Mouse (Mus musculus) frontal cortex, postnatal 36 days (tissue): ENCODE data around the gene Nucks1.

Experiments
- DNase-seq, 2 experiments: peaks; one replicate each; pipeline ENCODE4 v3.0.0; 2022; ENCODE audit warnings: low spot score in 2 of 2

The Nucks1 gene

GRCm38 (mm10) chr1:131919052-131919451 lies 8.7 kb downstream of the Nucks1 start:
- no peak for DNase-seq

GRCm38 (mm10) chr1:131922100-131922499 lies 11.8 kb downstream of the Nucks1 start:
- DNase-seq: no peak

DNA sequence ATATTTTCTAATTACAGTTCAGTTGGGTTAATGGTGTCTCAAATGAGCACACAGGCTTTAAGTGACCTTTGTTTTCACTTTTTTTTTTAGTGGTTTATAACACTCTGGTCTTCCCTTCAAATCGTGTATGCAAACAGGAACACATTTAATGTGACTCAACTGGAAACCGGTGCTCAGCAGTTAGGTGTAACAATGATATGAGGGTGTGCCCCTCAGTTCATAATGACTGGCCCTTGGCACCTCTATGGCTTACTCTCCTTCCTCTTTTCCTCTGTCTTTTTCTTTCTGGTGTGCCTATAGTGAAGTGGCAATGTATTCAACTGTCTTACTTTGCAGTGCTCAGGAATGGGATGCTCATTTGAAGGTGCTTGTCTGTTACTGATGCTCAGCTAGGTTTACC lies 23.1 kb downstream of the Nucks1 start:
- DNase-seq: no peak

DNA sequence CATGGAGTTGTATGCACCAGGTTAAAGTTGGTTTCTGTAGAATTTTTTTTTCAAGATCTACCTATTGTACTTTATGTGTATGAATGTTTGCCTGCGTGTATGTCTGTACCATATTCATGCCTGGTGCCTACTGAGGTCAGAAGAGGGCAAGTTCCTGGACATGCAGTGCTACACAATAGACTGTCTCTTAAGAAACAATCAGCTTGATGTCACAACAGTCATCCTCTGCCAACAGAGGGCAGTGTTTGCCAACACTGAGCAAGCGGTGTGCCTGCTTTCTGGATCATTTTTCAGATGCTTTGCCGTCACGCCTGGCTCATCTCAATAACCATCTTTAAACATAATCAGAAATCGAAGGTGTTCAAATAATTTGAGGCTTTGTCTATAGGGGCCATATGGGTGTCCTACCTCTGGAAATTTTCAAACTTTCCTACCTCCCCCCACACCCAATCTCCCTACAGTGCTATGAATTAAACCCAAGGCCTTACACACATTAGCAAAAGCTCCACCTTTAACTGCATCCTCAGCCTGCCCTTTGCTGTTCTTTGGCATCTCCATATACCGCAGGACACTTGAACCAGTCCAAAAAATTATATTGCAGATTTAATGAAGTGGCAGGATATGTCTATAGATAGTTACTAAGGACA lies 27.4 kb downstream of the Nucks1 start:
- peak; percentile 67 to 79 for DNase-seq

DNA sequence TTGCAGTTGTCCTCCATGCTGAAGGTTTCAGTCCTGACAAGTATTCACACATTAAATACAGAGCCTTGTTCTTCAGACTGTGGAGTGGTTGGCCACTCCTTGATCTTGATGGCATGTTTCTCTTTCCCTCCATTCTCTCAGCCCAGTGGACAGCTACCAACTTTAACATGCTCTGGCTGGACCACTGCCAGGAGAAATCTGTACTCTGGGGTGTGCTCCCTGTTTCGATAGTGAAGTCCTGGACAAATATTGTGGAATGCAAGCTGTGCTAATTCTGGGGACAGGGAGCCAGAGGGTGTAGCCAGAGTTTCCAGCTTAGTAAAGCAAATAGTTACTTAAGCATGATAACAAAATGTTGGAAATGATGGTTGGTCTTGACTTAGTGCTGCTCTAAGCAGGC lies 28.5 kb downstream of the Nucks1 start:
- DNase-seq: no peak

DNA sequence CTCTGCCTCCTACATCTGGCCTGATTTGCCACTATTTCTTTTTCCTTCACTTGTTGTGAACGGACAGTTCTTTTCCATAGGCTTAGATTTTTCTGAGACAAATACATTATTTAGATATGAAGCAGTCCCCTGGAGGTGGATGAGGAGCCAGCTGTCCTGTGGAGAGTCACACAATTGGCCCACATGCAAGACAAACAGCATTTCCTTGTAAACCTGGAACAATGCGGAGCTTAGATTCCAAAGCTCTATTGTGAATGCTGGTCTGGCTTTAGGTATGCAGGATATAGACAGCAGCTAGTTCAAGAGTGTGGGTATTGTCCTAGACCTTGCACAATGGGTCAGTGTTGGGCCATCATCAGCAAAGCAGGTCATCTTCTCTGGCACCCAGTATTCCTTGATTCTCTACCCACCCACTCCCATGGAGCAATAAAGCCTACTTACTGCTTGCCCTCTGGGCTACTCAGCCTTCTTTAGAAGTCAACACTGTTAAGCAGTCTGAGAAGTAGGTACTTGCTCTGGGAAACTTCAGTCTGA lies 30.4 kb downstream of the Nucks1 start:
- DNase-seq: no peak

DNA sequence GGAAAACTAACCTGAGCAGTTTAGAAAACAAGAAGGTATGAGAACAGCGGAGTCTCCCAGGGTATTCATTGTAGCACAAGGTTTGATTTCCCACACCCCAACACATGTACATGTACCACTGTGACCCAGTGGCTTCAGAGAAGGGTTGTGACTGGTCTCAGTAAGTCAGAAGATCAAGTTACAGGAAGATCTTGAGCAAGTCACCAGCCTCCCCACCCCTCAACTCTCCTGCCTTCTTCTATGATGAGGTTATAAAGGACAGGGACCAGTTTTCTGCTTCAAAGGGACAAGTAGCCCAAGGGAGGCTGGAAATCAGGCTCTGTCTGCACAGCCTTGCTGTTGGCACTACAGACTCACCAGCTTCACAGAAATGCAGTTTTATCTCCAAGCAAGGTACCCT lies 31.2 kb downstream of the Nucks1 start:
- DNase-seq: no peak

DNA sequence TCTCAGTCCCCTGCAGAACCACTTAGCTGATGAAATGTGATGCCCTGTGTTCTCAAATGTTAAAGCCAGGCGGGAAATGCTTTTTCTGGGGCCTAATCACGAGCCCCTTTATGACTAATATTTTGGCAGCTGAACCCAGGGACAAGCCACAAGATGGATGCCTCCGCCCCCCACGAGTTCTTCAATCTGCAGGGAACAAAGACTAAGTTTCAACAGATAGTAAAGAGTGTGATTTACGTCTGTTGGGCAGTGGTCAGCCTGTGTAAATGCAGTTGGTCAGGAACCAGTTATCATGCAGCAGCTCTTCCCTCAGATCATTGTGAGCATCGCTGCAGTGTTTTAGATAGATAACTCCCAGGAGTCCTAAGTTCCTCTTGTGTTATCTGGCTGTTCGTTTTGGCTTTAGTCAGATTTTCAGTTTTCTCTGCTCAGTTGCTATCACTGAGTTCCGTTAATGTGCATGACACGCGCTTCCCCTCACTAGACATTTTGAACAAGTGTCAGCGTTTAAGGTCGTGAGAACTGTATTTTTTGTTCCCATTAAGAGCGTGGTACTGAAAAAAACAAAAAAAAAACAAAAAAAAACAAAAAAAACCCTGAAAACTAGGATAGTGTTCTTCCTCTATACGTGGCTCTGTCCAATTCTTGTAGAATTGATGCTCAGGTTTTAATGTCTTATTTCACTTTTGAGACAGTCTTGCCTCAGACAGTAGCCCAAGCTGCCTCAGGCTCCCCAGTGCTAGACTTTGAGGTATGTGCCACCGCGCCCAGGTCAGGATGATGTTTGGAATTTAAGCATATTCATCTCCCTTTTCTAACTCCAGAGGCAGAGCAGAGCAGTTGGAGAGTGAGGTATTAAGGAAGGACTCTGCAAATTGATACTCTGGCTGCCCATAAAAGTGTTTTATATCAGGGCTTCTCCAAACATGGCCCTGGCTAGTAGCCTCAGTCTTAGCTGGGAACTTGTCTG lies 32.6 kb downstream of the Nucks1 start:
- no peak for DNase-seq

- no peak for DNase-seq
These were observed 35.5 kb downstream of the Nucks1 start for GRCm38 (mm10) chr1:131945674-131946440.

GRCm38 (mm10) chr1:131946462-131947215 lies 36.3 kb downstream of the Nucks1 start:
- no peak for DNase-seq

DNA sequence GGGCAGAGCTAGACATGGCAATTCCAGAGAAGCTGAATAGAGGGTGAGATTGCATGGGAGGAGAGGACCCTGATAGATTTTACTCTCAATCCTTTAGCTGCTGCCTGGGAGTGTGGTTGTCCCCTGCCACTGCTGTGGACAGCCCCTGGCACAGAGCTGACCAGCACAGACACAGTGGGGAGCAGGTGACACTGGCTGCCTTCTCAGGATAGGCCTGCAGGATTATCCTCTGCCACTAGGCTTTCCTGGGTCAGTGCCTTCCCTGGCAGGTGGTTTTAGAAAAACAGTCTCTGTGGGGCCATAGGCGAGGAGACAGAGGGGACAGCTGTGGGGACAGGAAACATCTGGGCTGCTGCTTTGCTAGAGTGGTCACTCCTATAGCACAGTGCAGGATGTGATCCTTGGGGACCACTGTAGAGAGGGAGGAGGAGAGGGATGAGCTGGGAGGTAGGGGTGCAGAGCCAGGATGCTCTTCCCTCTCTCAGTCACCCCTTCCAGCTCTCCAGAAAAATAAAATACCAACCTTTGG lies 37.7 kb downstream of the Nucks1 start:
- no peak for DNase-seq

DNA sequence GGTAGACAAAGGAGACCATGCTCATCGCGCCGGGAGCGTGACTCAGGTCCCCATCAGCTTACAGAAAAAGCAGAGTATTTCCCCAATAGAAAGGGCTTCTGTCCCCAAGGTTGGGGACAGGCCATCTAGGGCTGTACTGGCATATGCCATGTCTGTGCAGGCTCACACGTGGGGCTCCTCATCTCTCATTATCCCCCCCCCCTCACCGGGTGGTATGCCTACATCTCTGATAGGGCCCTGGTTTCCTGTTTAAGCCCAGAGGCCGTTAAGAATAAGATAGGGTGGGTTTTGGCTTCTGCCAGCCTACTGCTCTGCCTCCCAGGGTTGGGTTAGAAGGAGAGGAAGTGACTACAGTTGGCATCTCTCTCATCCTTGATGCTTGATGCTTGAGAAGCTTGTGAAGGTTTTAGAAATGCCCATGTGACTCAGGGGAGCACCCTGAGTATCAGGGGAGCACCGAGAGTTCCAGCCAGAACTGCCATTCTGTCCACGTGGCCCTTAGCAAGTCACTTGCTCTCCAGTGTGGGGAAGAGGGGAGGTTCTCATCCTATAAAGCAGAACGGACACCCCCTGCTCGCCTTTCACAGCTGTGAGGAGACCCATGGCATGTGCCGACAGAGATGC lies 44.0 kb downstream of the Nucks1 start:
- DNase-seq: no peak

DNA sequence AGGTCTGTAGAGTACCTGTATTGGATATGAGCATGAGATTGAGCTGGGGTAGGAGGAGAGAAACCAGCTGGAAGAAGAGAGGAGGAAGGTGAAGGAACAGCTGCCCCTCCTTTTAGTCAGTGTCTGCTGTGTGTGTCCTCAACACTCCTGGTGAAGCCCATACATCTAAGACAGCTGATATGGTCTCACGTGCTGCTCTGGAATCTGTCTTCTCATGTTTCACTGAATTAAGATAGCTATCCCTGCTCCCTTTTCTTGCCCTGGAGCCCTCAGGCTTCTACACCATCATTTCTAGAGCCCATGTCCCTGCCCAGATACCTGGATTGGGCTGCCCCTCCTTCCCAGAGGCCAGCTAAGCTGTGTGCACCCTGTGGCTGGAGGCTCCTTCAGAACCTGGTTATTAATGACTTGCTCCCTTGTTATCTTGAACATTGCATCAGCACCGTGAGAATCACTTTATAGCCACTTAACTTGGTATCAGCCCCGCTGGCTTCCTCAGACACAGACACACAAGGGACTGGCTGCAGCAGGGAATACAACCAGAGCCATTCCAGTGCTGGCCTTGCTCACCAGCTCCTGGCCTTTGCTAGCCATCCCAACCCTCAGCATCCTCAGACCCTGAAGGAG lies 44.9 kb downstream of the Nucks1 start:
- DNase-seq: no peak

GRCm38 (mm10) chr1:131957416-131957815 lies 47.1 kb downstream of the Nucks1 start:
- DNase-seq: no peak

DNA sequence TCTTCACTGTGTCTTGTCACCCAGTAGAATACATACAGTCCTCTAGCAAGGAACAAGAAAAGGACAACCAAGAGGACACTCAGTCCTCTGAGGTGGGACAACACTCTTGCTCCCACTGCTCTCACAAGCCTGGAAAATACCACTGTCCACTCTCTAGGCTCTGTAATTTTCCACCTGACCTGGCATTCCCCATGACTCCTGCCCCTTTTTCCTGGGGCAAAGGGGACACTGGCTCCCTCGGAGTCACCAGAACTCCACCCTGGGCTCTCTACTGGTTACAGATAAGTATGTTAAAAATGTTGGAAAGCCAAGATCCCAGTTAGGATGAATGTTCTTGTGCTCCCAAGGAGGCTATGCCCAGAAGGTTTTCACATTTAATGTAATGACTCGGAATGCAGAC lies 50.7 kb downstream of the Nucks1 start:
- DNase-seq: no peak

DNA sequence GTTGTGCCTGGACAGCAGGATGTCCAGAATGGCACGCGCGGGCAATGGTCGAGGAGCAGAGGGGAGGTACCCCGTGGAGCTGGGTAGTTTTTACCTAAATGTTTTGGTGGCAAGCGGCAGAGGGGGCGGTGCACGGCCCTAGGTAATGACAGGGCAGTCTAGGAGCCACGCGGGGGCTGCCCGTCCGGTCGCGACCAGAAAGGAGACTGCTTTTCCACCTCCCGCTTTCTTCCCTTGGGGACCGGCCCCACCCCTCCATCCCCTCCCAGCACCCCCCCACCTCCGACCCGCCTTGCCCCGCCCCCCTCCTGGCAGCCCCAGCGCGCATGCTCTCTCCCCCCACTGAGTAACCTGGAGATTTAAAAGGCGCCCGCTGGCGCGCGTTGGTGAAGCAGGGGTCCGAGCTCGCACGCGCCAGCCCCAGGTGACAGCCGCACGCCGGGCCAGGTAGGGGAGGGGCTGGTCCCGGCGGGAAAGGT lies 52.3 kb downstream of the Nucks1 start, which contains the start of gene Slc45a3:
Slc45a3 (plus strand) TSS at position 362 of the 479 bp plus-strand sequence.
- DNase-seq: no peak

GRCm38 (mm10) chr1:131963085-131963951 lies 53.0 kb downstream of the Nucks1 start:
- no peak for DNase-seq

DNA sequence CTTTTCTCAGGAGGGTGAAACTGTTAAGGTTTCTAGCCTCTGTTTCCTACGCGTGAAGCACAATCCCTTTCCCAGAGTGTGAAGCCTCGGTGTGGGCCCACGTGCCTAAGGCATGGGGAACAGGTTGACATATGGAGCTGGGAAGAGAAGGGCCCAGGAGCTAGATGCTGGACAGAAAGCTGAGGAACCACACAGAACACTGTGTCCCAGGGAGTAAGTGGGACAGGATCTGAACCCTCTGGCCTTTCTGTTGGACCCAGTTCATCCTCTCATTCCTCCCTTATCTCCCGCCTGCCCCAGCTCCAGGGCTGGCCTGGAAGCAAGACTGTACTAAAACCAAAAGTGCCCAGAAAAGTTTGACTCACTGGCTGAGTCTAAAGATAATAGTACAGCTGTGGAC lies 53.8 kb downstream of the Nucks1 start:
- no peak for DNase-seq

DNA sequence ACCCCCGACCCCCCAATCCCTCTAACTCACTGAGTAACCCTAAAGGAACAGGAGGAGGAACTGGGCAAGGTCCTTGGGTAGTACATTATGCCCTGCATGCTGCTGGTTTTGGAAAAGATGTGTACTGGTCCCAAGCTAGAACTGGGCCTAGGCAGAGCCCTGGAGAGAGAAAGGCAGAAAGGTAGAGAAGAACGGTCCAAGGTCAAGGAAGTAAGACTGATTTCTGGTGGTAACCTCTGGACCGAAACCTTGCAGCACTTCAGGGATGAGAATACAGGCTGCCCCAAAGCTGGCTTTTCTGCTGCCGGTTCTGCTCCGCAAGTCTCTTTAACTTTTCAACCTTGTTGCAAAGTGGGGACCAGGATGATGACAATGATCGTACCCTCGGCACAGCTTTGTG lies 54.2 kb downstream of the Nucks1 start:
- no peak for DNase-seq
